8 mouse cellular contexts compared by ENCODE assay signal in the genomic region with DNA sequence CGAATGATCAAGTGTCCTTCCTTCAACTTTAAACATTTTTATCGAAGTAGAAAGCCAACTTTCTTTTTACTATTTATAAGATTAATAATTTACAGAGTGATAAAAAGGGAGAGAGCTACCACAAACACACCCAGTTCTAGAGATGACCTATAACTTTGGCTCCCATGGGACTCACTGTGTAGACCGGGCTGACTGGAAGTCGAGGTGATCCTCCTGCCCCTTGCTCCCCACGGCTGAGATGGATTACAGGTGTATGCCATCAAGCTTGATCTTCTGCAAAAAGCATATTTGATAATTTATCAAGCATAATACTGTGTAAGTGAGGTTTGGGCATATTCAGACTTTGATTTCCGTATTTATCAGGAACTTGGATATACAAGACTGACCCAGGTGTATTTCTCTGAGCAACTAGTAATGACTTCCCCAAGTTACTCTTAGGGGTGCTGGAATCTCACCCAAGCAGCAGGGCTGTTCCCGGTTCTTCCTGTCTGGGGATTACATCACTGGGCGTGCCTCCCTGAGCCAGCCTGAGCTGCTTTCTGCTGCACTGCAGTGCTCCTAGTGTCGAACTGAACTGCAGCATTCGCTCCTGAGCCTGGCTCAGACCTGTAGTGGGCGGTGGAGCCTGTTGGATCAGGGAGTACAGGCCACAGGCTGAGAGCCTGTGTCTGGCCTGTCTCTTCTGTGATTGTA. TPM values are rescaled to one million over a fixed set of nuclear protein-coding genes. Genes with fewer than 3 reads are reported as not detected.
DNase-seq lines count a peak whose midpoint lies in the region; ATAC-seq and TF ChIP-seq lines count a peak whose summit lies in the region.

No protein-coding gene starts in this region.

- no peak overlapping the region for H3K4me3 ChIP-seq in midbrain, postnatal 0 days (ENCODE audit: low read depth, low read length)
- no peak overlapping the region for H3K4me3 ChIP-seq in midbrain, embryonic 16.5 days (ENCODE audit: low read depth, low read length)
- H3K4me3 ChIP-seq in cerebellum, adult 2 months (replicated peaks; ENCODE audit: insufficient read depth, low read depth, low read length): peak overlapping the region; percentile 7

- H3K9me3 ChIP-seq in midbrain, postnatal 0 days (ENCODE audit: low read length): no peaks in the 10 kb centered on the region
- H3K9me3 ChIP-seq in midbrain, embryonic 16.5 days (replicated peaks; ENCODE audit: control insufficient read depth, low read length, poor library complexity, severe bottlenecking): no peaks in the 10 kb centered on the region

- 76% methylated on average over 11 of the region's 11 CpGs for WGBS in midbrain, postnatal 0 days
- WGBS in midbrain, embryonic 16.5 days: 81% methylated on average over 11 of the region's 11 CpGs
- 39% methylated on average over 11 of the region's 11 CpGs for WGBS in cerebellum, adult 2 months

- no peak overlapping the region for H3K27ac ChIP-seq in midbrain, postnatal 0 days (ENCODE audit: low read depth, low read length)
- no peak overlapping the region for H3K27ac ChIP-seq in midbrain, embryonic 16.5 days (ENCODE audit: low read length)
- 0 out of 2 replicates have a peak overlapping the region, but pooled peaks have one; percentile 26 for H3K27ac ChIP-seq in cerebellum, adult 2 months (ENCODE audit: insufficient read depth, low read length)

- ATAC-seq in midbrain, postnatal 0 days (ENCODE audit: low FRiP score): 0 out of 2 replicates have a peak, but pooled peaks have one; percentile 28
- no peak for ATAC-seq in midbrain, embryonic 16.5 days

- H3K4me1 ChIP-seq in midbrain, postnatal 0 days (ENCODE audit: insufficient read depth, low read length): peaks cover 2% of the 10 kb centered on the region; the same call in 1 of the 2 replicates
- H3K4me1 ChIP-seq in midbrain, embryonic 16.5 days (ENCODE audit: control insufficient read depth, insufficient read depth, low read length): peaks cover 14% of the 10 kb centered on the region
- H3K4me1 ChIP-seq in cerebellum, adult 2 months (ENCODE audit: control insufficient read depth, insufficient read depth, low read length): peaks cover 18% of the 10 kb centered on the region

- H3K4me2 ChIP-seq in midbrain, postnatal 0 days (ENCODE audit: low read depth, low read length, poor library complexity, severe bottlenecking): no peak overlapping the region
- no peak overlapping the region for H3K4me2 ChIP-seq in midbrain, embryonic 16.5 days (ENCODE audit: low read length)

- H3K36me3 ChIP-seq in midbrain, postnatal 0 days (ENCODE audit: insufficient read depth, low read length): peaks cover 13% of the 10 kb centered on the region; the same call in 1 of the 2 replicates
- H3K36me3 ChIP-seq in midbrain, embryonic 16.5 days (ENCODE audit: control insufficient read depth, insufficient read depth, low read length): peaks cover 9% of the 10 kb centered on the region; the same call in 1 of the 2 replicates

- peak; percentile 22 for DNase-seq in midbrain, postnatal 0 days (ENCODE audit: low spot score)
- DNase-seq in cerebellum, adult 2 months: peak; percentile 73 to 83
- DNase-seq in heart, adult 8-10 months (ENCODE audit: low spot score): peak; percentile 82
- peak; percentile 77 for DNase-seq in kidney, postnatal 10 days
- DNase-seq in lung, postnatal 14 days: peak; percentile 68
- DNase-seq in yolk sac, embryonic 10.5 days (ENCODE audit: low spot score): peak; percentile 57
- no peak for DNase-seq in spleen, adult 18-20 months

- 0 out of 2 replicates have a peak, but pooled peaks have one; percentile 18 for TF ChIP-seq POLR2A in cerebellum, adult 2 months (IDR thresholded peaks at IDR 0.05; ENCODE audit: borderline replicate concordance, insufficient read depth, low read length)

- TF ChIP-seq CTCF in midbrain, postnatal 0 days (IDR thresholded peaks at IDR 0.05): peak; percentile 25; the same call in 1 of the 2 replicates
- TF ChIP-seq CTCF in cerebellum, adult 2 months (IDR thresholded peaks at IDR 0.05; ENCODE audit: borderline replicate concordance, insufficient read depth, low read depth, low read length): peak; percentile 57

- H3K27me3 ChIP-seq in midbrain, postnatal 0 days (ENCODE audit: insufficient read depth, low read length): no peaks in the 10 kb centered on the region
- no peaks in the 10 kb centered on the region for H3K27me3 ChIP-seq in midbrain, embryonic 16.5 days (ENCODE audit: control insufficient read depth, insufficient read depth, low read depth, low read length)
- H3K27me3 ChIP-seq in cerebellum, adult 2 months (ENCODE audit: control insufficient read depth, insufficient read depth, low read length): no peaks in the 10 kb centered on the region

- no peak overlapping the region for H3K9ac ChIP-seq in midbrain, postnatal 0 days (replicated peaks; ENCODE audit: low read length, poor library complexity, severe bottlenecking)
- H3K9ac ChIP-seq in midbrain, embryonic 16.5 days (ENCODE audit: low read depth, low read length): no peak overlapping the region

RNA-seq across cellular contexts. Expression of gene Dync1h1, which starts 7.4 kb away (rescaled TPM):
- total RNA-seq in midbrain, postnatal 0 days (2014; rRNA removed): 271 and 313 TPM in 2 replicates
- 52.1 and 60.3 TPM in 2 replicates for polyA plus RNA-seq in midbrain, postnatal 0 days (2015; fragmentation: Nextera tagmentation; extraction: Ambion mirVana)
- polyA plus RNA-seq in midbrain, embryonic 16.5 days (2015; fragmentation: Nextera tagmentation; extraction: Ambion mirVana): 88.0 and 91.3 TPM in 2 replicates
- 358 and 400 TPM in 2 replicates for polyA plus RNA-seq in cerebellum, adult 2 months (2012; rRNA removed)
- 100 to 1,000 TPM; 116 to 156 (median 139) TPM for total RNA-seq in heart, adult 8-10 months (2022)

Comparison
In these comparisons a context has a peak if more than half of its experiments do, and no peak if none do; other contexts are left out.
1. DNase-seq: peak in midbrain, postnatal 0 days (single experiment), cerebellum, adult 2 months (2 of 2), heart, adult 8-10 months (single experiment), kidney, postnatal 10 days (single experiment), lung, postnatal 14 days (single experiment) and yolk sac, embryonic 10.5 days (single experiment); none in spleen, adult 18-20 months (0 of 2).